Mouse (Mus musculus) cerebral cortex, adult 2 months (tissue): ENCODE data around the gene Gstm5.

Experiments
- WGBS: fragments of 180-500 bp; shearing (Covaris S2); methylation state at CpG from one replicate; pipeline ENCODE4 v1.1.7; 2018; 5-methylcytosine and 5-hydroxymethylcytosine counted together

Gene Gstm5

DNA sequence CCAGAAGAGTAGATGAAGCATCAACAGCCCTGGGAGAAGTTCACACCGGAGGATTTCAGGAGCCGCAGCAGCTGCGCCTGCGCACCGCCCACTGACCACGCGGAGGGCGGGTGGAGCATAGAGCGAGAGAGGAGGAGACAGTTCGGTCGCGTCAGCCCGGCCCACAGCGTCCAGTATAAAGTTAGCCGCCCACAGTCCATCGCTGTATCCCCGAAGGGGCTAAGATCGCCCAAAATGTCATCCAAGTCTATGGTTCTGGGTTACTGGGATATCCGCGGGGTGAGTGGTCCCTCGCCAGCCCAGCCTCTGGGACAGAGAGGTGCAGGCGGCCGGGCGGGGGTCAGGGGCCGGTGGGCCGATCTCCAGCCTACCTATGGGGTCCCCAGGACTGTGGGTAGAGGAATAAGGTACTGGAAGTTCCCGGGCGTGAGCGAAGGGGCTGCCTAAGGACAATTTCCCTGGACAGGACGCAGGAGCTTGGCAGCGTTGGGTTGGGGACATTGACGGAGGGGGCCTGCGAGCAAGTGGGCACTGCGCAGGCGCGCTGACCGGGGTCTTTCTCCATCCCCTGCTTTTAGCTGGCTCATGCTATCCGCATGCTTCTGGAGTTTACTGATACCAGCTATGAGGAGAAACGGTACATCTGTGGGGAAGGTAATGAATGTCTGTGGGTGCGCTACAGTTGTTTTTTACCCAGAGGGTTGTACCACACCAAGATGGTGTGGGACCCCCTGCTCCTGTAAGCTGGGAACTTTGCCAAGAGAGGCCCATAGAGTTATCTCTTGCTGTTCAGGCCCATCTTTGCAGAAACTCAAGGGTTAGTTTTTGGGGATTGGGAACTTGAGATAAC lies at the start of gene Gstm5:
Gene Gstm5 (plus strand): TSS at position 102 of the 850 bp plus-strand sequence.
- 5% methylated on average over 40 of the region's 40 CpGs for WGBS

- WGBS, result 81% methylated on average over 1 of the region's 1 CpGs
These were observed 49.4 kb upstream of the Gstm5 start for GRCm38 (mm10) chr3:107846175-107846574.

- WGBS, result 91% methylated on average over 3 of the region's 3 CpGs
These were observed 48.8 kb upstream of the Gstm5 start for GRCm38 (mm10) chr3:107846835-107847234.

DNA sequence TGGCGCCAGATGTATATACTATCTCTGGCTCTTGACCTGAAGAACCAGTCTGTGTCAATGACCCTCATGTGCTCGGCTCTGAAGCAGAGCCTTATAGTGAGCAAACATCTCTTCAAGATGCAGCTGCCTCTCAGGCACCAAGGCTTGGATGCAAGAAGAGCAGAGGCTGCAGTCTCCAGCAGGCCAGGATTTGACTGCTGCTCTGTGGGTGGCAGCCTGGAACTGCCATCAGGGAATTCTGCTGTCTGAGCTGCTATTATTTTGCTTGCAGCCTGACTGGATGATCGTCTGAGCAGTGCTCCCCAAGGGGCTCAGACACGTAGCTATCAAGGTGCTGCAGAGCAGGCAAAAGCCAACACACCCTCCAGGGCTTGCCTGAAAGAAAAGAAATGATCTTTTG lies 47.5 kb upstream of the Gstm5 start:
- 55% methylated on average over 4 of the region's 4 CpGs for WGBS

DNA sequence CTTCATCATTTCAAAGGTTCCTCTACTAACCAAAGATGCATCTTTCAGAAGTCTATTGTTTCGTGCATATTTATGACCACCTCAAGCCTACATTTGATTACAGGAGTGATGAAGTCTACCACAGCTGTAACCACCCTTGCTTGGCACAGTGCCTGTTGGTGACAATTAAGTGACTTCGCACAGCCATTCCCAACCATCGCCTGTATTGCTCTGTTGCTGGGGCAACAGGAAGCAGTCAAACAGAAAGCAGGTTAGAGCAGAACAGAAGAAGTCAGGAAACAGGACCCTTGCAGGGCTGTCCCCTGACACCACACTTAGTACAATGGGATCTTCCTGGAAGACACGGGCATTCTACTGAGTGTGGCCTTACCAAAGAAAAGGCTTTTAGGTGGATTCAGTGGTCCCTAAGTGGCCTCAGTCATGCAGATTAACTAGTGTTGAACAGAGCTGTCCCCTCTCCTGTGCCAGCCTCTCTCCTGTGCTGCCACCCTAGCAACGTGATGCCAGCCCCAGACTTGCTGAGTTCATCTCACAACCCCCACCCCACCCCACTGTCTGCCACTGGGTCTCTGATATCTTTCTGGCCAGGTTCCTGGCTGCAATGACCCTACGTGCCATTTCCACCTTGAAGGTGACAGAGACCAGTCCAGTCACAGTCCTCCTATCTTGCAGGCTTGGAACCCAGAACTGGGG lies 46.5 kb upstream of the Gstm5 start:
- WGBS, result 70% methylated on average over 6 of the region's 6 CpGs

DNA sequence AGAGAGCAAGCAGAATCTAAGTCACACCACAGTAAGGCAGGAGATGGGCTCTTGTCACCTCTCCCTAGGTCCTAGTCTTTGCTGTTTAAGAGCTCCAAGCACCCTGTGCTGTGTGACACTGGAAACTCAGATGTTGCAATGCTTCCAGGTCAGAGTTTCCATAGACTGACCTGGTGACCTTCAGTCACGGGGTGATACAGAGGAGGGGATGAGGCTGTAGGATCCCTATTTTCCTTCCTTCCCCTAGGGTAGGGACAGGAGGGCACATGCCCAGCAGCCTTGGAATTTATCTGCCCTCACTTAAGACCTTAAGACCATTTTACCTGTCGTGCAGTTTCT lies 46.0 kb upstream of the Gstm5 start:
- WGBS, result 87% methylated on average over 2 of the region's 2 CpGs

- WGBS, result 49% methylated on average over 12 of the region's 12 CpGs
These were observed 45.1 kb upstream of the Gstm5 start for GRCm38 (mm10) chr3:107850418-107851031.

GRCm38 (mm10) chr3:107852786-107853185 lies 42.8 kb upstream of the Gstm5 start:
- WGBS, result 62% methylated on average over 7 of the region's 7 CpGs

GRCm38 (mm10) chr3:107853232-107854181 lies 42.1 kb upstream of the Gstm5 start:
- WGBS, result 63% methylated on average over 17 of the region's 17 CpGs

DNA sequence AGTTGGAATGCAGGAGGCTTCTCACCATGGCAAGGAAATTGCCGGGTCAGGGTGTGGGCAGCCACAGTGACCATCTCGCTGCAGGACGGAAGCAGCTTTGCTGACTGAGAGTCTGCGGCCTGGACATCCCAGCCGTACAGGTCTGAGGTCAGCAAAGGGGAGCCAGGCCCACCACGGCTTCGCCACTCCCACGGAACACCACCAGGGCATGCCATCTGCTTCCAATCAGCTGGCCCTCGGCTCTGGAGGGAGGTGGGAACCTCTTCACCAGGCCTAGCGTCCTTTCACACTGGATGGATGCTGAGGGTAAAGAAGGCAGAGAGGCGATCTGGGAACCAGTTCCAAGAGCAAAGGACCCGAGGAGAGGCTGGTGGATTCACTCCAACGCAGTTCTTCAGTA lies 40.3 kb upstream of the Gstm5 start:
- WGBS, result 90% methylated on average over 13 of the region's 13 CpGs

DNA sequence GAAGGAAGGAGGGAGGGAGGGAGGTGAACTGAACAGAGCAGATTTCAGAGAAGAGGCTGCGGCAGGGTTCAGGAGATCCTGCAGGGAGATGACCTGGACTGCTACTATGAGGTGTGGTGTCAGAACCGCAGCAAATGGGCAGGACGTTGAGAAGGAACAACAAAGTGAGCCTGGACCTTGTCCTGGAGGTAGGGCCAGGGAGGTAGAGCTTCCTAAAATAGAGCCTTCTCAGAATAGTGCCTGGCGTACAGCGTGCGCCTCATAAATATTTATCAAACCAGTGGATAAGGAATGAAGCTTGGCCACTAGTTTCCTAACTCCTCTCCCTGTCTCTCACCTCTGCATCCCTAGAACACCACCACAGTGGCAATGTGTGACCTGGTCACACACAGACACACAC lies 38.0 kb upstream of the Gstm5 start:
- 68% methylated on average over 6 of the region's 6 CpGs for WGBS

DNA sequence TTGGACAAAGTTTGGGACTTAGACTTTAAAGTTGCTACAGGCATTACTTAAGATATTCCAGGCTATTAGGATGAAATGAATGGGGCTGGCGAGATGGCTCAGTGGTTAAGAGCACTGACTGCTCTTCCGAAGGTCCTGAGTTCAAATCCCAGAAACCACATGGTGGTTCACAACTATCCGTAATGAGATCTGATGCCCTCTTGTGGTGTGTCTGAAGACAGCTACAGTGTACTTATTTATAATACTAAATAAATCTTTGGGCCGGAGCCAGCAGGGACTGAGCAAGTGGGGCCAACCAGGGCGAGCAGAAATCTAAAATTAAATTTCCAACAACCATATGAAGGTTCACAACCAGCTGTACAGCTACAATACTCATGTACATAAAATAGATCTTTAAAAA lies 34.1 kb upstream of the Gstm5 start:
- WGBS, result 78% methylated on average over 5 of the region's 5 CpGs

GRCm38 (mm10) chr3:107862471-107862870 lies 33.1 kb upstream of the Gstm5 start:
- 81% methylated on average over 2 of the region's 2 CpGs for WGBS

- 72% methylated on average over 5 of the region's 5 CpGs for WGBS
These were observed 32.1 kb upstream of the Gstm5 start for GRCm38 (mm10) chr3:107863471-107863870.

DNA sequence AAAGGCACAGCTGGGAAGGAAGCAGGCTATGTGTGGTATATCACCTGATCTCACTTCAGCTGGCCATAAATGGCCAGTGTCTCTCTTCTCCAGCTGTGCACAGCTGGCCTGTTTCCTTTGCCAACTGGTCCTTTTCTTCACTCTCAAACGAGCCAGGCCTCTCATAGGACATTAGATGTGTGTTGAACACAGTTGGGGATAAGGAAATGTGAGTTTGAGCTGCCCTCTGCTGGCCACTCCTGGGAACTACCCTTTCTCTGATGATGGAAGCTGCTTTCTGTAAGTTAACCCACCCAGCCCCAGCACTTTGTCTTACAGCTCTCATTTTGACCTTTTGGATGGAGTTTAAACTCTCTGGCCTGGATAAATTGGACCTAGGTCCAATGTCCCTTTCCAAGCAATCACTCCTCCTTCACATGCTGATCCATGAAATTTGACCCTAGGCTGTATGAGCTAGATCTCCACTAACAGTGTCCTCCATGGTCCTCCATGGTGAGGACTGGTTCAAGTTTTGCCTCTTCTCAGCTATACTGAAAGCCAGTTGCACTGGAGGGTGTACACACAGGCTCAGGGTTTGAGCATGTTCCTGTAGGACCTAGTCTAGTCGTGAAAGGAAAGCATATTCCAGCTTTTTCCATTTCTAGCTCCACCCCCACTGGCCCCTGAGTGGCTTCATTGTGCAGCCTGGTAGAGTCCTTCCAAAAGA lies 31.6 kb upstream of the Gstm5 start:
- WGBS, result 5% methylated on average over 2 of the region's 2 CpGs

DNA sequence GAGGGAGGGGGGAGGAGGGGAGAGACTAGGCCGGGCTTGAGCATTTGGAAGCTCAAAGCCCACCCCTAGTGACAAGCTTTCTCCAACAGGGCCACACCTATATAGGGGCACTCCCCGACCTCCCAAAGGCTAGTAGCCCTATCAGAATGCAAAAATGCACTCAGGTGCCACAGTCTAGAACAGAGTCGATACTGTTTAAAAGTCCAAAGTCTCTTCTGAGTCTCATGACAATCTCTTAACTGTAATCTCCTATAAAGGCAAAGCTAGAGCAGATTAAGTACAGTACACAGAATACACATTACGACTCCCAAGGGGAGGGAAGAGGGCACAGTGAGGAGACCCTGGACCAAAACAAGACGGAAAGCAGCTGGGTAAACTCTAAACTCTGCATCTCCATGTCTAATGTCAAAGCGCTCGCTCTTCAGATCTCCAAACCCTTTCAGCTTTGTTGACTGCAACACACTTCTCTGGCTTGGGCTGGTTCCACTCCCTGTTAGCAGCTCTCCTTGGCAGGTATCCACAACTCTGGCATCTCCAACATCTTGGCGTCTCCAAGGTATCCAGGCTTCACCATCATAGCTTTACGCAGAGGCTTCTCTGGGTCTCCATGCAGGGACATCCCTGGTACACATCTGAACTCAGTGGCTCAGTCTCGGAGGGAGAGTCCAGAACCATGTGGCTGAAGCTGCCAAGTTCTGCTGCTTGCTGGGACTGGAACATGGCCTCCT lies 30.1 kb upstream of the Gstm5 start:
- 64% methylated on average over 10 of the region's 10 CpGs for WGBS

- 8% methylated on average over 8 of the region's 8 CpGs for WGBS
These were observed 28.5 kb upstream of the Gstm5 start for GRCm38 (mm10) chr3:107867086-107867485.

GRCm38 (mm10) chr3:107868452-107868851 lies 27.2 kb upstream of the Gstm5 start:
- WGBS, result 93% methylated on average over 22 of the region's 22 CpGs

DNA sequence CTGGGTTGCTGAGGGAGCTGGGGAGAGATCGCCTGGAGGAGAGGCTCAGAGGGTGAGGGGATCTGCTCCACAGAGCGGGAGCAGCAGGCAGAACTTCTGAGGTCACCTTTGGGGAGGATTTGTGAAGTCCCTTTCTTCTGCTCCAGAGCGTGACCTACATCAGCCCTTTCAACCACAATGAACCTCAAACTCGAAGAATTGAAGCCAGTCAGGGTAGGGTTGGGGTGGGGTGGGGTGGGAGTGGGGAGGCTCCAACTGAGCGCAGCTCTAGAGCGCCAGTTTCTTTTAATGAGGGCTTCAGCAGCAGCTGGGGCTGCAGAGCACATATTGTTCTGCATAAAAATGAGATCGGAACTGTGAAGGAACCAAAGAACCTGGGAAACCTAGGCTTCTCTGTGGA lies 26.5 kb upstream of the Gstm5 start:
- 35% methylated on average over 7 of the region's 7 CpGs for WGBS

GRCm38 (mm10) chr3:107869925-107870324 lies 25.7 kb upstream of the Gstm5 start:
- WGBS, result 79% methylated on average over 4 of the region's 4 CpGs
